Mouse (Mus musculus): ENCODE data around the gene Rerg. TPM values are rescaled to one million over a fixed set of nuclear protein-coding genes. Genes with fewer than 3 reads are reported as not detected.

Gene Rerg
- polyA plus RNA-seq, 1 experiment from 2014 or later = 0.88 TPM

GRCm38 (mm10) chr6:137156437-137157219, 13.7 kb downstream of the Rerg start:
- Histone ChIP-seq H3K4me2 (ENCODE audit: low read depth) (no peak overlapping the region), H3K9me3 (ENCODE audit: control insufficient read depth, low read length) (no peaks in the 10 kb centered on the region), H3K36me3 (ENCODE audit: control insufficient read depth, insufficient read depth, low read length) (no peaks in the 10 kb centered on the region), H3K27ac (ENCODE audit: low read depth, low read length) (no peak overlapping the region), H3K27me3 (ENCODE audit: control insufficient read depth, insufficient read depth, low read length) (no peaks in the 10 kb centered on the region), H3K9ac (ENCODE audit: low read length) (no peak overlapping the region), H3K4me1 (ENCODE audit: control insufficient read depth, insufficient read depth, low read length) (no peaks in the 10 kb centered on the region), H3K4me3 (ENCODE audit: low read depth, low read length) (no peak overlapping the region)
- DNase-seq (ENCODE audit: low spot score) = no peak
- ATAC-seq (ENCODE audit: insufficient read depth, low FRiP score, low TSS enrichment) = no peak
- 87% methylated on average over 11 of the region's 11 CpGs for whole genome bisulfite sequencing

- Histone ChIP-seq H3K4me2 (ENCODE audit: low read depth) (no peak overlapping the region), H3K36me3 (ENCODE audit: control insufficient read depth, insufficient read depth, low read length) (no peaks in the 10 kb centered on the region), H3K27me3 (ENCODE audit: control insufficient read depth, insufficient read depth, low read length) (no peaks in the 10 kb centered on the region), H3K4me3 (ENCODE audit: low read depth, low read length) (no peak overlapping the region), H3K27ac (ENCODE audit: low read depth, low read length) (no peak overlapping the region), H3K9me3 (ENCODE audit: control insufficient read depth, low read length) (no peaks in the 10 kb centered on the region), H3K4me1 (ENCODE audit: control insufficient read depth, insufficient read depth, low read length) (no peaks in the 10 kb centered on the region), H3K9ac (ENCODE audit: low read length) (no peak overlapping the region)
- ATAC-seq (ENCODE audit: insufficient read depth, low FRiP score, low TSS enrichment) (no peak), DNase-seq (ENCODE audit: low spot score) (no peak)
- 75% methylated on average over 26 of the region's 26 CpGs for WGBS
Measured at GRCm38 (mm10) chr6:137155196-137156137, 14.8 kb downstream of the Rerg start.

- Histone ChIP-seq H3K27me3 (ENCODE audit: control insufficient read depth, insufficient read depth, low read length) (no peaks in the 10 kb centered on the region), H3K9ac (ENCODE audit: low read length) (no peak overlapping the region), H3K4me3 (ENCODE audit: low read depth, low read length) (no peak overlapping the region), H3K9me3 (ENCODE audit: control insufficient read depth, low read length) (no peaks in the 10 kb centered on the region), H3K27ac (ENCODE audit: low read depth, low read length) (no peak overlapping the region), H3K36me3 (ENCODE audit: control insufficient read depth, insufficient read depth, low read length) (no peaks in the 10 kb centered on the region), H3K4me1 (ENCODE audit: control insufficient read depth, insufficient read depth, low read length) (no peaks in the 10 kb centered on the region), H3K4me2 (ENCODE audit: low read depth) (no peak overlapping the region)
- 88% methylated on average over 14 of the region's 14 CpGs for WGBS
- ATAC-seq (ENCODE audit: insufficient read depth, low FRiP score, low TSS enrichment) (no peak), DNase-seq (ENCODE audit: low spot score) (no peak)
Measured at GRCm38 (mm10) chr6:137153021-137153420, 17.3 kb downstream of the Rerg start.

GRCm38 (mm10) chr6:137151015-137151414, 19.3 kb downstream of the Rerg start:
- 96% methylated on average over 2 of the region's 2 CpGs for WGBS
- Histone ChIP-seq H3K27me3 (ENCODE audit: control insufficient read depth, insufficient read depth, low read length) (no peaks in the 10 kb centered on the region), H3K27ac (ENCODE audit: low read depth, low read length) (no peak overlapping the region), H3K4me2 (ENCODE audit: low read depth) (no peak overlapping the region), H3K36me3 (ENCODE audit: control insufficient read depth, insufficient read depth, low read length) (no peaks in the 10 kb centered on the region), H3K9ac (ENCODE audit: low read length) (no peak overlapping the region), H3K9me3 (ENCODE audit: control insufficient read depth, low read length) (no peaks in the 10 kb centered on the region), H3K4me1 (ENCODE audit: control insufficient read depth, insufficient read depth, low read length) (no peaks in the 10 kb centered on the region), H3K4me3 (ENCODE audit: low read depth, low read length) (no peak overlapping the region)
- DNase-seq (ENCODE audit: low spot score) (no peak), ATAC-seq (ENCODE audit: insufficient read depth, low FRiP score, low TSS enrichment) (no peak)

GRCm38 (mm10) chr6:137149833-137150232, 20.5 kb downstream of the Rerg start:
- Histone ChIP-seq H3K4me1 (ENCODE audit: control insufficient read depth, insufficient read depth, low read length) (no peaks in the 10 kb centered on the region), H3K4me2 (ENCODE audit: low read depth) (no peak overlapping the region), H3K9ac (ENCODE audit: low read length) (no peak overlapping the region), H3K4me3 (ENCODE audit: low read depth, low read length) (no peak overlapping the region), H3K27ac (ENCODE audit: low read depth, low read length) (no peak overlapping the region), H3K36me3 (ENCODE audit: control insufficient read depth, insufficient read depth, low read length) (no peaks in the 10 kb centered on the region), H3K27me3 (ENCODE audit: control insufficient read depth, insufficient read depth, low read length) (no peaks in the 10 kb centered on the region), H3K9me3 (ENCODE audit: control insufficient read depth, low read length) (no peaks in the 10 kb centered on the region)
- WGBS = 95% methylated on average over 4 of the region's 4 CpGs
- DNase-seq (ENCODE audit: low spot score) (no peak), ATAC-seq (ENCODE audit: insufficient read depth, low FRiP score, low TSS enrichment) (no peak)

GRCm38 (mm10) chr6:137146910-137147309, 23.4 kb downstream of the Rerg start:
- Histone ChIP-seq H3K4me3 (ENCODE audit: low read depth, low read length) (no peak overlapping the region), H3K36me3 (ENCODE audit: control insufficient read depth, insufficient read depth, low read length) (no peaks in the 10 kb centered on the region), H3K27me3 (ENCODE audit: control insufficient read depth, insufficient read depth, low read length) (no peaks in the 10 kb centered on the region), H3K9ac (ENCODE audit: low read length) (no peak overlapping the region), H3K27ac (ENCODE audit: low read depth, low read length) (no peak overlapping the region), H3K4me1 (ENCODE audit: control insufficient read depth, insufficient read depth, low read length) (no peaks in the 10 kb centered on the region; the same call in 1 of the 2 replicates), H3K4me2 (ENCODE audit: low read depth) (no peak overlapping the region), H3K9me3 (ENCODE audit: control insufficient read depth, low read length) (no peaks in the 10 kb centered on the region)
- DNase-seq (ENCODE audit: low spot score) (no peak), ATAC-seq (ENCODE audit: insufficient read depth, low FRiP score, low TSS enrichment) (no peak)
- WGBS = 94% methylated on average over 2 of the region's 2 CpGs

- no peak overlapping the region for H3K9ac ChIP-seq (ENCODE audit: low read length)
- H3K9me3 ChIP-seq (ENCODE audit: control insufficient read depth, low read length) = no peaks in the 10 kb centered on the region
- no peak overlapping the region for H3K4me2 ChIP-seq (ENCODE audit: low read depth)
- ATAC-seq (ENCODE audit: insufficient read depth, low FRiP score, low TSS enrichment) (no peak), DNase-seq (ENCODE audit: low spot score) (no peak)
- no peaks in the 10 kb centered on the region for H3K36me3 ChIP-seq (ENCODE audit: control insufficient read depth, insufficient read depth, low read length)
- no peaks in the 10 kb centered on the region for H3K27me3 ChIP-seq (ENCODE audit: control insufficient read depth, insufficient read depth, low read length)
- no peak overlapping the region for H3K27ac ChIP-seq (ENCODE audit: low read depth, low read length)
- no peak overlapping the region for H3K4me3 ChIP-seq (ENCODE audit: low read depth, low read length)
- peaks cover 2% of the 10 kb centered on the region; the same call in 1 of the 2 replicates for H3K4me1 ChIP-seq (ENCODE audit: control insufficient read depth, insufficient read depth, low read length)
- 92% methylated on average over 11 of the region's 11 CpGs for WGBS
Measured at GRCm38 (mm10) chr6:137145611-137146010, 24.7 kb downstream of the Rerg start.

GRCm38 (mm10) chr6:137144958-137145535, 25.2 kb downstream of the Rerg start:
- Histone ChIP-seq H3K27ac (ENCODE audit: low read depth, low read length) (no peak overlapping the region), H3K27me3 (ENCODE audit: control insufficient read depth, insufficient read depth, low read length) (no peaks in the 10 kb centered on the region), H3K36me3 (ENCODE audit: control insufficient read depth, insufficient read depth, low read length) (no peaks in the 10 kb centered on the region), H3K4me1 (ENCODE audit: control insufficient read depth, insufficient read depth, low read length) (peaks cover 2% of the 10 kb centered on the region; the same call in 1 of the 2 replicates), H3K9ac (ENCODE audit: low read length) (no peak overlapping the region), H3K9me3 (ENCODE audit: control insufficient read depth, low read length) (no peaks in the 10 kb centered on the region), H3K4me3 (ENCODE audit: low read depth, low read length) (no peak overlapping the region), H3K4me2 (ENCODE audit: low read depth) (no peak overlapping the region)
- DNase-seq (ENCODE audit: low spot score) = no peak
- WGBS = 73% methylated on average over 11 of the region's 11 CpGs
- no peak for ATAC-seq (ENCODE audit: insufficient read depth, low FRiP score, low TSS enrichment)

Data from neural tube, embryonic 11.5 days (tissue).